Mouse (Mus musculus) liver, embryonic 14.5 days (tissue): Measurements from ENCODE around the gene Itgb6. TPM values are rescaled to one million over a fixed set of nuclear protein-coding genes. Genes with fewer than 3 reads are reported as not detected.

Experiments used
- ATAC-seq: fragments of 200-750 bp; cut with Nextera tagmentation; 2 replicates; pipeline ENCODE4 v1.8.0; 2017; ENCODE audit warnings: moderate number of reproducible peaks, mild to moderate bottlenecking, moderate library complexity; ENCODE audit not compliant: insufficient read depth
- DNase-seq, 3 experiments: peaks; one replicate each; pipeline ENCODE4 v3.0.0-alpha.2; 2012 to 2013; ENCODE audit warnings: low read depth in 3 of 3, low spot score in 3 of 3
- H3K27ac ChIP-seq: fragments of 300-500 bp; sonication (generic); 2 replicates; pipeline ENCODE4 v1.5.1; 2014; ENCODE audit warnings: moderate library complexity, mild to moderate bottlenecking, control low read depth, inconsistent platforms
- H3K27me3 ChIP-seq: fragments of 300-500 bp; sonication (generic); 2 replicates; pipeline ENCODE4 v1.6.1; 2014; ENCODE audit warnings: mild to moderate bottlenecking, low read length, moderate library complexity; ENCODE audit not compliant: control insufficient read depth, insufficient read depth
- H3K36me3 ChIP-seq: fragments of 300-500 bp; sonication (generic); replicated peaks from 2 replicates; pipeline ENCODE4 v1.6.1; 2014; ENCODE audit warnings: low read depth; ENCODE audit not compliant: control insufficient read depth, insufficient read depth
- H3K4me1 ChIP-seq, 2 experiments: fragments of 200-500 bp in 1 of 2; fragments of 300-500 bp in 1 of 2; sonication (generic) in 1 of 2; replicated peaks; 2 replicates each; pipeline ENCODE4 v1.6.1; 2012 to 2014; ENCODE audit warnings: antibody characterized with exemption in 1 of 2, inconsistent platforms in 1 of 2, low read length in 1 of 2; ENCODE audit not compliant: control insufficient read depth in 2 of 2, insufficient read depth in 2 of 2
- H3K4me2 ChIP-seq: fragments of 300-500 bp; sonication (generic); 2 replicates; pipeline ENCODE4 v1.6.1; 2014; ENCODE audit warnings: low read depth, mild to moderate bottlenecking, control low read depth, moderate library complexity
- H3K4me3 ChIP-seq, 2 experiments: fragments of 200-500 bp in 1 of 2; fragments of 300-500 bp in 1 of 2; sonication (generic) in 1 of 2; 2 replicates each; pipeline ENCODE4 v1.5.1; 2012 to 2014; ENCODE audit warnings: low read depth in 2 of 2, low read length in 2 of 2, mild to moderate bottlenecking in 2 of 2, control low read depth in 1 of 2, inconsistent platforms in 1 of 2, moderate library complexity in 1 of 2; ENCODE audit not compliant: insufficient read depth in 1 of 2
- H3K9ac ChIP-seq: fragments of 300-500 bp; sonication (generic); replicated peaks from 2 replicates; pipeline ENCODE4 v1.6.1; 2014; ENCODE audit warnings: mild to moderate bottlenecking, control low read depth, moderate library complexity
- H3K9me3 ChIP-seq: fragments of 300-500 bp; sonication (generic); 2 replicates; pipeline ENCODE4 v1.6.1; 2016; ENCODE audit warnings: low read length, mixed read lengths; ENCODE audit not compliant: control insufficient read depth
- CTCF ChIP-seq: IDR thresholded peaks from 2 replicates; pipeline ENCODE4 v1.5.1; 2016; ENCODE audit warnings: antibody characterized with exemption, low read depth, control low read depth
- EP300 ChIP-seq: IDR thresholded peaks from 2 replicates; pipeline ENCODE4 v1.6.1; 2016; ENCODE audit warnings: antibody characterized with exemption, low read depth
- WGBS: fragments of 180-500 bp; shearing (Covaris S2); extraction: QIAGEN DNeasy Blood & Tissue Kit; methylation state at CpG from one replicate; pipeline ENCODE4 v1.1.7; 2014; ENCODE audit not compliant: insufficient replicate concordance; 5-methylcytosine and 5-hydroxymethylcytosine counted together
- polyA plus RNA-seq, 2 experiments: library from polyadenylated mRNA; depleted of rRNA in 1 of 2; stranded (reverse) in 1 of 2; unstranded in 1 of 2; fragments of >200 nt; fragmentation: Nextera tagmentation in 1 of 2; extraction: Ambion mirVana in 1 of 2; gene quantifications; 2 replicates each; pipeline versions ENCODE4 v1.2.1 to v1.2.3; 2012 to 2014

Gene Itgb6
- polyA plus RNA-seq, 2 experiments, result 0.02 to 0.05 TPM

GRCm38 (mm10) chr2:60627952-60628351 is 94.5 kb downstream of the Itgb6 start:
- 25% methylated on average over 4 of the region's 4 CpGs for WGBS
- TF ChIP-seq CTCF, result no peak
- no peak for TF ChIP-seq EP300
- no peaks in the 10 kb centered on the region for H3K27me3 ChIP-seq
- ATAC-seq (no peak), DNase-seq (no peak)
- H3K4me2 ChIP-seq, result no peak overlapping the region
- H3K4me3 ChIP-seq, result no peak overlapping the region
- H3K27ac ChIP-seq, result no peak overlapping the region
- H3K9ac ChIP-seq, result no peak overlapping the region
- no peaks in the 10 kb centered on the region for H3K9me3 ChIP-seq
- peaks cover 0 to 2% of the 10 kb centered on the region in 2 experiments; a peak in 1 of 4 replicates for H3K4me1 ChIP-seq
- no peaks in the 10 kb centered on the region for H3K36me3 ChIP-seq

- Histone ChIP-seq H3K36me3 (no peaks in the 10 kb centered on the region), H3K27ac (no peak overlapping the region), H3K27me3 (no peaks in the 10 kb centered on the region), H3K4me1 (peaks cover 0 to 2% of the 10 kb centered on the region in 2 experiments; a peak in 1 of 4 replicates), H3K9me3 (no peaks in the 10 kb centered on the region), H3K9ac (no peak overlapping the region), H3K4me2 (no peak overlapping the region), H3K4me3 (no peak overlapping the region)
- TF ChIP-seq EP300 (no peak), CTCF (no peak)
- no peak for ATAC-seq
- WGBS, result 49% methylated on average over 10 of the region's 10 CpGs
- no peak for DNase-seq
Measured at GRCm38 (mm10) chr2:60627515-60627914, 94.9 kb downstream of the Itgb6 start.

DNA sequence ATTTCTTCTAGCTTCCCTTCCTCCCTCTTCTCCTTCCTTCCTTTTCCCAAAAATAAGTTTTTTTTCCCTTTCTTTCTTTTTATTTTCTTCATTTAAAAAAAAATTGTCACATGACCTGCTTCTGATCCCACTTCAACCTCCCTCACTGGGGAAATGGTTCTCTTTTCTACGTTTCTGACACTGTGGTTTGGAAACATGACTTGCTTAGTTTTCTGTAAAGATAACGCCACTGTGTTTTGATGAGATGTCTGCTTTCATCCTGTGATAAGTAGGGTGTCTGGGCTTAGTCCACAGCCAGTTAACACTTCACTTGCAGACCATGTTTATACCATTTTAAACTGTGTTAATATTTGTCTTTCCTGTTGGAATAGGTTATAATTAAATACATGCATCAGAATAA is 96.7 kb downstream of the Itgb6 start:
- peaks cover 0 to 2% of the 10 kb centered on the region in 2 experiments; a peak in 1 of 4 replicates for H3K4me1 ChIP-seq
- H3K9ac ChIP-seq, result no peak overlapping the region
- WGBS, result 3% methylated on average over 2 of the region's 2 CpGs
- H3K4me3 ChIP-seq, result no peak overlapping the region
- no peak overlapping the region for H3K4me2 ChIP-seq
- H3K27ac ChIP-seq, result no peak overlapping the region
- no peak for TF ChIP-seq CTCF
- TF ChIP-seq EP300, result no peak
- ATAC-seq (no peak), DNase-seq (no peak)
- no peaks in the 10 kb centered on the region for H3K9me3 ChIP-seq
- H3K36me3 ChIP-seq, result no peaks in the 10 kb centered on the region
- H3K27me3 ChIP-seq, result no peaks in the 10 kb centered on the region

DNA sequence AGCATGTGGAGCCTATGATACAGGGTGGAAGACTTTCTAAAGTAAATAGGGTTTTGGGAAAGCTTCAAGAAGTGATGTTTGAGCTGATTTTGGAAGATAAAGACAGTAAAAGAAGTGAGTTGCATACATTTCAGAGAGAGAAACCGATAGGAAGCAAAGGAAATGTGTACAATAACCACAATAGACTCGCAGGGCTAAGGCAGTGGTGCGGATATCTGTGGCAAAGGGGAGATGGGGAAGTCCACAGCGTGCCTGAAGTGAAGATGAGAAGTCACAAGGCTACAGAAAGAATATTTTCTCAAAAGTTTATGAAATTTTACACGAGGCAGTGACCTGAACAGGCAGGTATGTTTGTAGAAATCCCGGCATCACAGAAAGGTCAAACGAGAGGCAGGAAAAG is 100.3 kb downstream of the Itgb6 start:
- Histone ChIP-seq H3K4me1 (no peaks in the 10 kb centered on the region), H3K27ac (no peak overlapping the region), H3K36me3 (no peaks in the 10 kb centered on the region), H3K4me2 (no peak overlapping the region), H3K9ac (no peak overlapping the region), H3K9me3 (no peaks in the 10 kb centered on the region), H3K27me3 (no peaks in the 10 kb centered on the region), H3K4me3 (no peak overlapping the region)
- WGBS, result 9% methylated on average over 7 of the region's 7 CpGs
- ATAC-seq, result no peak
- TF ChIP-seq CTCF (no peak), EP300 (no peak)
- DNase-seq, result no peak

DNA sequence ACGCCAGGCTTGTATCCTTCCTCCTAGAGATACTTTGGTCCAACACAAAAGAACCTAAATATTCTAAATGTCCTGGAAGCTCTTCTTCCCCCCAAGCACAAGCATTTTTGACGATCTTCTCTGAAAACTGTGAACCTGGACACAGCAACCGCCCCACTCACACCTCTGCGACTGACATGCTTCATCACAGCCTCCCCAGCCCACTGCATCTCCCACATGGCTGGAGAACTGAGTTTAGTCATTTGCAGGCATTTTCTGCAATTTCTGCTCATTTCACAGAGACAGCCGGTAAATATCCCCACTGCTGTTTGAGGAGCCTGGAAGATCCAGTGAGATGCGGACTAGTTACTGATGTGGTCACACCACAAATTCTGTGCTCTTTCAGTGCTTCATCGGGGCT is 107.7 kb downstream of the Itgb6 start:
- Histone ChIP-seq H3K27me3 (no peaks in the 10 kb centered on the region), H3K9me3 (no peaks in the 10 kb centered on the region), H3K36me3 (no peaks in the 10 kb centered on the region), H3K27ac (no peak overlapping the region), H3K4me2 (no peak overlapping the region), H3K9ac (no peak overlapping the region), H3K4me1 (no peaks in the 10 kb centered on the region), H3K4me3 (no peak overlapping the region)
- no peak for TF ChIP-seq CTCF
- TF ChIP-seq EP300, result no peak
- no peak for ATAC-seq
- 79% methylated on average over 7 of the region's 7 CpGs for WGBS
- DNase-seq, result no peak
